Mouse (Mus musculus) ES-Bruce4 (cell line): ENCODE data around the gene Sv2a.

Experiments
- CTCF ChIP-seq: IDR thresholded peaks from one replicate; pipeline ENCODE4 v1.8.1; 2011; ENCODE audit warnings: low read depth, low read length
- EP300 ChIP-seq: IDR thresholded peaks from 2 replicates; pipeline ENCODE4 v1.6.1; 2011; ENCODE audit warnings: low read depth, low read length; ENCODE audit not compliant: insufficient read depth
- POLR2A ChIP-seq: IDR thresholded peaks from one replicate; pipeline ENCODE4 v1.8.1; 2011; ENCODE audit warnings: low read length; ENCODE audit not compliant: insufficient read depth

GRCm38 (mm10) chr3:96237904-96238511 is 57.1 kb downstream of the Sv2a start:
- TF ChIP-seq CTCF (no peak), EP300 (no peak), POLR2A (peak; percentile 61)
